Mouse (Mus musculus) liver, embryonic 12.5 days (tissue): ENCODE results near the gene Cd300ld4. TPM values are rescaled to one million over a fixed set of nuclear protein-coding genes. Genes with fewer than 3 reads are reported as not detected.
"Not testable (repeated sequence)": the region's sequence is repeated elsewhere in the genome, so short reads cannot be mapped to it uniquely, and the experiment has no call there.

Experiments
- ATAC-seq: fragments of 200-750 bp; cut with Nextera tagmentation; 2 replicates; pipeline ENCODE4 v1.8.0; 2017; ENCODE audit warnings: moderate number of reproducible peaks, mild to moderate bottlenecking, moderate library complexity
- H3K27ac ChIP-seq: fragments of 300-500 bp; sonication (generic); 2 replicates; pipeline ENCODE4 v1.5.1; 2016; ENCODE audit warnings: mild to moderate bottlenecking
- H3K27me3 ChIP-seq: fragments of 300-500 bp; sonication (generic); replicated peaks from 2 replicates; pipeline ENCODE4 v1.6.1; 2016; ENCODE audit warnings: mild to moderate bottlenecking, moderate library complexity
- H3K36me3 ChIP-seq: fragments of 300-500 bp; sonication (generic); 2 replicates; pipeline ENCODE4 v1.6.1; 2016; ENCODE audit warnings: mild to moderate bottlenecking, moderate library complexity
- H3K4me1 ChIP-seq: fragments of 300-500 bp; sonication (generic); 2 replicates; pipeline ENCODE4 v1.6.1; 2016
- H3K4me2 ChIP-seq: fragments of 300-500 bp; sonication (generic); 2 replicates; pipeline ENCODE4 v1.6.1; 2016; ENCODE audit warnings: mild to moderate bottlenecking, moderate library complexity
- H3K4me3 ChIP-seq: fragments of 300-500 bp; sonication (generic); 2 replicates; pipeline ENCODE4 v1.5.1; 2016; ENCODE audit warnings: mild to moderate bottlenecking, moderate library complexity
- H3K9ac ChIP-seq: fragments of 300-500 bp; sonication (generic); 2 replicates; pipeline ENCODE4 v1.6.1; 2016; ENCODE audit warnings: mild to moderate bottlenecking, moderate library complexity
- H3K9me3 ChIP-seq: fragments of 300-500 bp; sonication (generic); replicated peaks from 2 replicates; pipeline ENCODE4 v1.6.1; 2016; ENCODE audit warnings: mild to moderate bottlenecking, moderate library complexity
- WGBS: fragments of 180-500 bp; shearing (Covaris S2); methylation state at CpG from one replicate; pipeline ENCODE4 v1.1.7; 2016; ENCODE audit not compliant: insufficient replicate concordance; 5-methylcytosine and 5-hydroxymethylcytosine counted together
- polyA plus RNA-seq: library from polyadenylated mRNA; unstranded; fragments of >200 nt; fragmentation: Nextera tagmentation; extraction: Ambion mirVana; gene quantifications from 2 replicates; pipeline ENCODE4 v1.2.1, GENCODE M21; 2016

The Cd300ld4 gene
- polyA plus RNA-seq, 1 experiment from 2014 or later, result not detected

- Histone ChIP-seq H3K36me3 (no peaks in the 10 kb centered on the region), H3K27me3 (no peaks in the 10 kb centered on the region), H3K4me3 (no peak overlapping the region), H3K27ac (no peak overlapping the region), H3K4me2 (no peak overlapping the region), H3K4me1 (no peaks in the 10 kb centered on the region), H3K9me3 (no peaks in the 10 kb centered on the region), H3K9ac (no peak overlapping the region)
- no peak for ATAC-seq
- 3% methylated on average over 9 of the region's 9 CpGs for WGBS
Measured at GRCm38 (mm10) chr11:115052206-115052605, 25.4 kb upstream of the Cd300ld4 start.

- Histone ChIP-seq H3K27me3 (no peaks in the 10 kb centered on the region), H3K27ac (no peak overlapping the region), H3K4me1 (no peaks in the 10 kb centered on the region), H3K4me2 (no peak overlapping the region), H3K4me3 (no peak overlapping the region), H3K36me3 (no peaks in the 10 kb centered on the region), H3K9ac (no peak overlapping the region), H3K9me3 (no peaks in the 10 kb centered on the region)
- 32% methylated on average over 3 of the region's 3 CpGs for WGBS
- ATAC-seq, result no peak
Measured at GRCm38 (mm10) chr11:115049282-115049895, 22.6 kb upstream of the Cd300ld4 start.

- H3K9ac ChIP-seq, result no peak within 1 kb of the TSS
- no peak within 1 kb of the TSS for H3K4me2 ChIP-seq
- no peaks in the 10 kb centered on the region for H3K27me3 ChIP-seq
- no peaks in the 10 kb centered on the region for H3K9me3 ChIP-seq
- H3K4me1 ChIP-seq, result no peaks in the 10 kb centered on the region
- H3K4me3 ChIP-seq, result no peak within 1 kb of the TSS
- no peak for ATAC-seq
- no peaks in the 10 kb centered on the region for H3K36me3 ChIP-seq
- 45% methylated on average over 2 of the region's 2 CpGs for WGBS
- H3K27ac ChIP-seq, result no peak within 1 kb of the TSS
Measured at GRCm38 (mm10) chr11:115048259-115048658, 21.4 kb upstream of the Cd300ld4 start, which contains the start of gene Cd300ld3. Gene Cd300ld3, minus strand, starts transcription at chr11:115048409.

GRCm38 (mm10) chr11:115037669-115038068 is 10.9 kb upstream of the Cd300ld4 start, which contains the start of gene Cd300ld5:
Gene Cd300ld5, minus strand, starts transcription at chr11:115037769.
- H3K4me1 ChIP-seq, H3K4me3 ChIP-seq, ATAC-seq, H3K27ac ChIP-seq, H3K9ac ChIP-seq, H3K4me2 ChIP-seq, H3K36me3 ChIP-seq, H3K9me3 ChIP-seq, H3K27me3 ChIP-seq: not testable (repeated sequence)
- WGBS, result no CpG with 5 or more reads among the region's 6 CpGs

GRCm38 (mm10) chr11:115016093-115016492 is 10.7 kb downstream of the Cd300ld4 start, which contains the start of gene Cd300ld2:
Gene Cd300ld2, minus strand, starts transcription at chr11:115016193.
- H3K9me3 ChIP-seq, H3K4me2 ChIP-seq, H3K36me3 ChIP-seq, H3K9ac ChIP-seq, ATAC-seq, H3K4me3 ChIP-seq, H3K27me3 ChIP-seq, H3K4me1 ChIP-seq, H3K27ac ChIP-seq: not testable (repeated sequence)
- WGBS, result no CpG with 5 or more reads among the region's 7 CpGs

GRCm38 (mm10) chr11:115004070-115004469 is 22.7 kb downstream of the Cd300ld4 start:
- Histone ChIP-seq H3K9me3 (no peaks in the 10 kb centered on the region), H3K36me3 (no peaks in the 10 kb centered on the region), H3K9ac (no peak overlapping the region), H3K27ac (no peak overlapping the region), H3K27me3 (no peaks in the 10 kb centered on the region; the same call in 1 of the 2 replicates), H3K4me2 (no peak overlapping the region), H3K4me1 (no peaks in the 10 kb centered on the region), H3K4me3 (no peak overlapping the region)
- no peak for ATAC-seq
- 28% methylated on average over 5 of the region's 5 CpGs for WGBS

- WGBS, result 37% methylated on average over 7 of the region's 7 CpGs
- ATAC-seq, result no peak
- H3K27ac ChIP-seq, result no peak within 1 kb of the TSS
- no peaks in the 10 kb centered on the region for H3K36me3 ChIP-seq
- no peaks in the 10 kb centered on the region; the same call in 1 of the 2 replicates for H3K27me3 ChIP-seq
- no peak within 1 kb of the TSS for H3K9ac ChIP-seq
- no peak within 1 kb of the TSS for H3K4me2 ChIP-seq
- no peaks in the 10 kb centered on the region for H3K9me3 ChIP-seq
- no peak within 1 kb of the TSS for H3K4me3 ChIP-seq
- H3K4me1 ChIP-seq, result no peaks in the 10 kb centered on the region
Measured at GRCm38 (mm10) chr11:115001474-115002040, 25.3 kb downstream of the Cd300ld4 start, which contains the start of gene Cd300c2. Gene Cd300c2, minus strand, starts transcription at chr11:115001880.

GRCm38 (mm10) chr11:114989793-114990192 is 37.0 kb downstream of the Cd300ld4 start, which contains the start of gene Cd300ld:
Gene Cd300ld, minus strand, starts transcription at chr11:114989922.
- Histone ChIP-seq H3K4me2 (no peak within 1 kb of the TSS), H3K4me3 (no peak within 1 kb of the TSS), H3K9me3 (no peaks in the 10 kb centered on the region), H3K9ac (no peak within 1 kb of the TSS), H3K4me1 (no peaks in the 10 kb centered on the region), H3K36me3 (no peaks in the 10 kb centered on the region), H3K27me3 (no peaks in the 10 kb centered on the region), H3K27ac (no peak within 1 kb of the TSS)
- WGBS, result 41% methylated on average over 4 of the region's 4 CpGs
- ATAC-seq, result no peak

- Histone ChIP-seq H3K9me3 (peaks cover 21% of the 10 kb centered on the region), H3K27me3 (no peaks in the 10 kb centered on the region), H3K4me2 (no peak overlapping the region), H3K9ac (no peak overlapping the region), H3K4me1 (no peaks in the 10 kb centered on the region), H3K4me3 (no peak overlapping the region), H3K27ac (no peak overlapping the region), H3K36me3 (no peaks in the 10 kb centered on the region)
- no peak for ATAC-seq
- WGBS, result 58% methylated on average over 4 of the region's 4 CpGs
Measured at GRCm38 (mm10) chr11:114981866-114982265, 44.9 kb downstream of the Cd300ld4 start.

- WGBS, result 80% methylated on average over 10 of the region's 10 CpGs
- H3K4me3 ChIP-seq, result no peak overlapping the region
Measured at GRCm38 (mm10) chr11:114972726-114973125, 54.1 kb downstream of the Cd300ld4 start.

More at GRCm38 (mm10) chr11:114972726-114973125, 54.1 kb downstream of the Cd300ld4 start:
- Histone ChIP-seq H3K27ac (no peak overlapping the region), H3K4me2 (no peak overlapping the region), H3K9me3 (peaks cover 19% of the 10 kb centered on the region), H3K4me1 (no peaks in the 10 kb centered on the region), H3K36me3 (no peaks in the 10 kb centered on the region), H3K9ac (no peak overlapping the region), H3K27me3 (no peaks in the 10 kb centered on the region)
- no peak for ATAC-seq
